Mouse (Mus musculus) small intestine, adult 2 months (tissue): ENCODE data around the gene Ube2e2.

Experiments
- CTCF ChIP-seq: fragments of 200-500 bp; IDR thresholded peaks from 2 replicates; pipeline ENCODE4 v1.5.1; 2012; ENCODE audit warnings: low read depth, mild to moderate bottlenecking, control low read depth, inconsistent platforms, low read length, moderate library complexity, mixed read lengths; ENCODE audit not compliant: insufficient replicate concordance, insufficient read length; ENCODE audit errors: extremely low read depth
- POLR2A ChIP-seq: fragments of 200-500 bp; IDR thresholded peaks from 2 replicates; pipeline ENCODE4 v1.6.1; 2012; ENCODE audit warnings: low read depth, mild to moderate bottlenecking, control low read depth, inconsistent platforms, low read length, moderate library complexity

DNA sequence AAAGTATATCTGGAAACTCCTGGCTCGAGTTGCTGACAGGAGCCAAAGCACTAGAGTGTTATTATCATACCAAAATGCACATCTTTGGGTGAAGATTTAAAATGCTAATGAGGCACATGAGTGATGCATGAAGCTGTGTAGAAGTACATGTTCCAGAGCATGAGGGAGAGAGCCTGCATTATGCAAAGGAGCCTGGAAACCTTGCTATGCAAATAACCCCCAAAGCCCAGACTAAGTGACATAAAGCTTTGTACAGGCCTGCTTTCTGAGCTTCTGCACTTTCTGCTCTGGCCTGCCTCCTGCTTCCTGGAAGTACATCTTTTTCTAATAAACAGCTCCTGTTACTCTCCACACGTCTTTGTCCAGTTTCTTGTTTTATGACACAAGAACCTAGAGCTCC lies 363.2 kb downstream of the Ube2e2 start:
- TF ChIP-seq CTCF: no peak
- no peak for TF ChIP-seq POLR2A
